8 mouse cellular contexts compared by ENCODE assay signal in the genomic region with DNA sequence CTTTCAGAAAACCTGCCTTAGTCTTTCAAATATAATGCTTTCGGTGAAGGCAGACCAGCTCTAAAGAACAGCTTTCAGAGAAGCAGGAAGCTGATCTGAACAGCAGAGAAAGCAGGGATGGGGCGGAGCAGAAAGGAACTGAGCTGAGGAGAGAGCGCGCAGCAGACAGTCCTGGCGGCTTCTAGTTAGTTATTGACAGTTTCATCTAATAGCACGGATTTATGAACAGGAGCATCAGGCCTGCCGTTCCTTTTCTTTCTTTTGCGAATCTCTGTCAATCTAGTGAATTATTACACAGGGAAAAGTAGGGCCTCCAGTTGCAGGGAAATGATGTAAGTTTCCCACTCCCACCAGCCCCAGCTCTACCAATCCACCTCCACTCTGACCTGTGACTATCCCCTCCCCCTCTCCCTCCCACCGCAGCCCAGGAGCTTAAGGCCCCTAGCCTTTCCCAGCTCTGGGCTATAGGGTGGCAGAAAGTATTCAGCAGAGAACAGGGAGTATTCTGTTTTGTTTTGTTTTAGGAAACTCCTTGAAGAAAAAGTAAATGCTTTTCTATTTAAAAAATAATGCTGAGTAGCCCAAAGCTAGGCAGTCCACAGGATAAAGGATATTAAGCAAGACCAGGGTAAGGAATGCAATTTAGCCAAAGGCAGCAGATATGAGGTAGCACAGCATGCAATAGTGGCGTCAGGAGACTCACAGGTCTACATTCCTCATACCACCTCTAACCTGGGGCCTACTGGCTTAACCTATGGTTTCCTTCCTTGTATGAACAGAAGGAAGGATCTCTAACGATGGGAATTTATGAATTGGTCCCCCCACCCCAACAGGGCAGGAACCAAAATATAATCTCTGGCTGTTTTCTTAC.
DNase-seq lines count a peak whose midpoint lies in the region; ATAC-seq lines count a peak whose summit lies in the region.

No protein-coding gene starts in this region.

- no peaks in the 10 kb centered on the region for H3K9me3 ChIP-seq in forebrain, embryonic 14.5 days (replicated peaks; ENCODE audit: control insufficient read depth, low read length)
- H3K9me3 ChIP-seq in hindbrain, embryonic 15.5 days = no peaks in the 10 kb centered on the region
- no peaks in the 10 kb centered on the region for H3K9me3 ChIP-seq in lung, embryonic 16.5 days (ENCODE audit: control insufficient read depth, low read length)

- H3K4me1 ChIP-seq in forebrain, embryonic 14.5 days (ENCODE audit: control insufficient read depth, insufficient read depth, low read length) = 0 out of 2 replicates have a peak, but pooled peaks cover 6% of the 10 kb centered on the region
- peaks cover 12% of the 10 kb centered on the region for H3K4me1 ChIP-seq in hindbrain, embryonic 15.5 days (replicated peaks)
- peaks cover 12% of the 10 kb centered on the region; the same call in 1 of the 2 replicates for H3K4me1 ChIP-seq in lung, embryonic 16.5 days (replicated peaks; ENCODE audit: control insufficient read depth, insufficient read depth, low read length)

- peak; percentile 2 for DNase-seq in NIH3T3 (ENCODE audit: low read depth)
- DNase-seq in forebrain, embryonic 14.5 days (ENCODE audit: low spot score) = peak; percentile 65
- peak; percentile 26 to 48 for DNase-seq in layer of hippocampus, postnatal 14 days (ENCODE audit: low spot score in 2 of 2)
- DNase-seq in retina, embryonic 14.5 days (ENCODE audit: low spot score) = peak; percentile 72
- DNase-seq in gastrocnemius, adult 8-10 months (ENCODE audit: low spot score in 2 of 2) = no peak

- 10% methylated on average over 11 of the region's 11 CpGs for WGBS in forebrain, embryonic 14.5 days
- 14% methylated on average over 11 of the region's 11 CpGs for WGBS in hindbrain, embryonic 15.5 days
- 7% methylated on average over 11 of the region's 11 CpGs for WGBS in lung, embryonic 16.5 days

- no peaks in the 10 kb centered on the region for H3K36me3 ChIP-seq in forebrain, embryonic 14.5 days (ENCODE audit: control insufficient read depth, insufficient read depth, low read length)
- H3K36me3 ChIP-seq in hindbrain, embryonic 15.5 days = no peaks in the 10 kb centered on the region
- H3K36me3 ChIP-seq in lung, embryonic 16.5 days (ENCODE audit: control insufficient read depth, insufficient read depth, low read length) = no peaks in the 10 kb centered on the region

- H3K27ac ChIP-seq in forebrain, embryonic 14.5 days (ENCODE audit: low read depth, low read length) = peak overlapping the region; percentile 59
- peak overlapping the region; percentile 84 for H3K27ac ChIP-seq in hindbrain, embryonic 15.5 days (replicated peaks)
- H3K27ac ChIP-seq in lung, embryonic 16.5 days (ENCODE audit: low read length) = peak overlapping the region; percentile 77

- peak overlapping the region; percentile 53 for H3K9ac ChIP-seq in forebrain, embryonic 14.5 days (ENCODE audit: low read length)
- peak overlapping the region; percentile 38 for H3K9ac ChIP-seq in hindbrain, embryonic 15.5 days
- peak overlapping the region; percentile 59 for H3K9ac ChIP-seq in lung, embryonic 16.5 days (ENCODE audit: low read length)

- peak; percentile 86 for ATAC-seq in cerebellum, adult (ENCODE audit: insufficient number of reproducible peaks, low FRiP score, low TSS enrichment)
- peak; percentile 89 for ATAC-seq in forebrain, embryonic 14.5 days
- ATAC-seq in hindbrain, embryonic 15.5 days (ENCODE audit: low FRiP score, low read depth) = peak; percentile 93
- ATAC-seq in lung, embryonic 16.5 days (ENCODE audit: low read depth) = peak; percentile 94

- peak overlapping the region; percentile 49 for H3K4me2 ChIP-seq in forebrain, embryonic 14.5 days (ENCODE audit: low read length)
- H3K4me2 ChIP-seq in hindbrain, embryonic 15.5 days = peak overlapping the region; percentile 58
- peak overlapping the region; percentile 66 for H3K4me2 ChIP-seq in lung, embryonic 16.5 days (ENCODE audit: low read depth, low read length)

- no peaks in the 10 kb centered on the region for H3K27me3 ChIP-seq in forebrain, embryonic 14.5 days (replicated peaks; ENCODE audit: control insufficient read depth, insufficient read depth, low read length)
- no peaks in the 10 kb centered on the region for H3K27me3 ChIP-seq in hindbrain, embryonic 15.5 days
- no peaks in the 10 kb centered on the region for H3K27me3 ChIP-seq in lung, embryonic 16.5 days (ENCODE audit: control insufficient read depth, insufficient read depth, low read depth, low read length)

- peak overlapping the region; percentile 24 for H3K4me3 ChIP-seq in forebrain, embryonic 14.5 days (ENCODE audit: low read depth, low read length)
- H3K4me3 ChIP-seq in hindbrain, embryonic 15.5 days = peak overlapping the region; percentile 40
- peak overlapping the region; percentile 52 for H3K4me3 ChIP-seq in lung, embryonic 16.5 days (ENCODE audit: low read length)

Comparison
In these comparisons a context has a peak if more than half of its experiments do, and no peak if none do; other contexts are left out.
1. DNase-seq: peak in NIH3T3 (single experiment), forebrain, embryonic 14.5 days (single experiment), layer of hippocampus, postnatal 14 days (2 of 2) and retina, embryonic 14.5 days (single experiment); none in gastrocnemius, adult 8-10 months (0 of 2).
2. Peak in every context shown above with its lines, with median percentiles within 50 percentile points of each other: ATAC-seq, H3K27ac ChIP-seq, H3K4me2 ChIP-seq, H3K4me3 ChIP-seq and H3K9ac ChIP-seq.